Mouse (Mus musculus) left cerebral cortex, adult 18-20 months (tissue): ENCODE results near the gene Slc35g3. TPM values are rescaled to one million over a fixed set of nuclear protein-coding genes. Genes with fewer than 3 reads are reported as not detected.
"Not testable (repeated sequence)": the region's sequence is repeated elsewhere in the genome, so short reads cannot be mapped to it uniquely, and the experiment has no call there.

Experiments used
- DNase-seq, 2 experiments: peaks; one replicate each; pipeline ENCODE4 v3.0.0; 2021 to 2022; ENCODE audit warnings: low spot score in 2 of 2, mixed read lengths in 1 of 2
- total RNA-seq, 2 experiments: library from RNA; stranded (reverse); gene quantifications; 2 replicates each; pipeline ENCODE4 v1.2.3; 2021

Gene Slc35g3
- total RNA-seq, 2 experiments from 2014 or later, result not detected

DNA sequence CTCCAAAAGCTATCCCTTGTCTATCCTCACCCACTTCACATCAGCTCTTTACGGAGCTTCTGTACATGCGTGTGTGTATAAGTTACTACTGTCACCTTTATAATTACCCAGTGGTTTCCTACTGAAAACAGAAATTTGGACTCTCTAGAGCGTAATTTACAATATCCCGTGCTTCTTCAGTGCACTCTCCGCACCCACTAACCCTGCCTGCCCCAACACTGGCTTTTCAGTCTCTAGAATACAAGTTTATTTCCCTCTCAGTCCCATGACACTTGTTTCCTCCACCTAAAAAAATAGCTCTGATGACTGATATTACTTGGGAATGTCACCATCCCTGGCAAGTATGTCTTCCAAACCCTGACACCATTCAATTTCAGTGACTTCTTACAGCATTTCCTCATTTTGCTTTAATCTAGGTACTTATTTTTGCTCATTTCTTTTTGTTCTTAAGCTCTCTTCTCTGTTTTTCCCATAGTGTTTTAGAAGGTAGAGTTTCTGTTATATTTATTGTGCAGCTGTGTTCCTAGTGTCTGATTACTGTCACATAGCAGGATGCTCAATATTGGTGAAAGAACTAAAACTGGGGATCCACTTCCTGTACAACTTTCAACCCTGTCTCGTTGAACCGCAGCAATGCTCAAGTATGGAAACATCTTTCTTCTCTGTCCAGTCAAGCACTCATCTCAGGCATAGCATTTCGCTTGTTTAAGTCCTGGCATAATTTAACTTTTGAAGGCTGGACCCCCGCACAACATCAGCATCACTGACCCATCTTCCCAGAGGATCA is 4.3 kb downstream of the Slc35g3 start:
- DNase-seq, result no peak

DNA sequence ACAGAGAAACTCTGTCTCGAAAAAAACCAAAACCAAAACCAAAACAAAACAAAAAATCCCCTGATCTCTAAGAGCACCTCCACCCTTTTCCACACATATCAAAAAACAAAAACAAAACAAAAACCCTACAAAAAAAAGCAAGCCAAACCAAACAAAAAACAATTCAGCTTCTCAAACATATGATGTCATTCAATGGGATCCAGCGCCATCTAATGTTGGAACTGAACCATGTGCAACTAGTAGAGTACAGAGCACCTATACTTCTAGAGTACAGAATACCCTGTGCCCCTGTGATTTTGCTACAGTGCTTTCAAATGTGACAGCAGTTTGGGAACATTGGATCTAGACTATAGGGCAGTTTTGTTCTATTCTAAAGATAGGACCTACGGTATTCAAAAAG is 7.1 kb downstream of the Slc35g3 start:
- DNase-seq, result no peak

DNA sequence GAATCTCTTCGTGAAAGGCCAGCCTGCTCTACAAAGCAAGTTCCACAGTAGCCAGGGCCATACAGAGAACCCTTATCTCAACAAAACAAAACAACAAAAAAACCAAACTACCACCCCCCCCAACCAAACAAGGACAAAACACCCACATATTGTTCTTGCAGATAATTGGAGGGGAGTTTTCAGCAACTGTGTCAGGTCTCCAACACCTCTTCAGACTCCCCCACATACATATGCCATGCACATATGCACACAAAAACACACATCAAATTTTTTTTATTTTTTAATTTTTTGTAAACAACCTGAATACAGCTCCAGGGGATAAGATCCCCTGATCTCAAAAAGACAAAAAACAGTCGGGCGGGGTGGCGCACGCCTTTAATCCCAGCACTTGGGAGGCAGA is 7.5 kb downstream of the Slc35g3 start:
- no peak for DNase-seq

DNA sequence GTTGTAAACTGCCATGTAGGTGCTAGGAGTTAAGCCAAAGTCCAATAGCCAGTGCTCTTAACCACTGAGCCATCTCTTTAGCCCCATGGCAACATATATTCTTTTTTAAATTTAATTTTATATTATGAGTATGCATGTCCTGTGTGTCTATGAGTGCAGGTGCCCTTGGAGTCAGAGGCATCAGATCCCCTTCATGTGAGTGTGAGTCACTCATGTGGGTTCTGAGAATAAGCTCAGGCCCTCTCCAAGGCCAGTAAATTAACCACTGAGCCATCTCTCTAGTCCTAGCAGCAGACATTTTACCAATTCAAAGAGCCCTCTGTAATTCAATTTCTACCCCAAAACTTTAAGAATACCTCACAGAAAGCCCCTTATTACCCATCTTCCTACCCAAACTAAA is 9.1 kb downstream of the Slc35g3 start:
- no peak for DNase-seq

DNA sequence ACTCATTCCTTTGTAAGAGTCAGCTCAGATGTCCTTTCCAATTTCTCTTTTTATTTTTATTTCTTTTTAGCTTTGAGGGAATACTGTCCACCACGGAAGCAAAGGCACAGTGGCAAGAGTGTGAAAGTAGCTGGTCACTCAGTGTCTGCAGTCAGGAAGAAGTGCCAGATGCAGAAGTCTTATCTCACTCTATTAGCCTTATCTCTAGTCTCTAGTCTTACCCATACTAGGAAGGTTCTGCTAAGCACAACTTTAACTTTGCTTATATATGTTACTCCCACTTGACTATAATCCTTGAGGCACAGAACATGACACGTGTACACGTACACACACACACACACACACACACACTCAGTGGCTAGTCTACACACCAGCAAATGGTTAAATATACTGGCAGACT is 10.1 kb downstream of the Slc35g3 start:
- no peak for DNase-seq

DNA sequence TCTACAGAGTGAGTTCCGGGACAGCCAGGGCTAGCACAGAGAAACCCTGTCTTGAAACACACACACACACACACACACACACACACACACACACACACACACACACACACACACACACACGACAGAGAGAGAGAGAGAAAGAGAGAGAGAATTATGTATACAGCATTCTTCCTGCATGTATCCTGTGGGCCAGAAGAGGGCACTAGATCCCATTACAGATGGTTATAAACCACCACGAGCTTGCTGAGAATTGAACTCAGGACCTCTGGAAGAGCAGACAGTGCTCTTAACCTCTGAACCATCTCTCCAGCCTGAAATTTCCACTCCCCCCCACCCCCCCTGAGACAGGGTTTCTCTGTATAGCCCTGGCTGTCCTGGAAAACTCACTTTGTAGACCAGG is 30.4 kb downstream of the Slc35g3 start:
- DNase-seq, result not testable (repeated sequence)

DNA sequence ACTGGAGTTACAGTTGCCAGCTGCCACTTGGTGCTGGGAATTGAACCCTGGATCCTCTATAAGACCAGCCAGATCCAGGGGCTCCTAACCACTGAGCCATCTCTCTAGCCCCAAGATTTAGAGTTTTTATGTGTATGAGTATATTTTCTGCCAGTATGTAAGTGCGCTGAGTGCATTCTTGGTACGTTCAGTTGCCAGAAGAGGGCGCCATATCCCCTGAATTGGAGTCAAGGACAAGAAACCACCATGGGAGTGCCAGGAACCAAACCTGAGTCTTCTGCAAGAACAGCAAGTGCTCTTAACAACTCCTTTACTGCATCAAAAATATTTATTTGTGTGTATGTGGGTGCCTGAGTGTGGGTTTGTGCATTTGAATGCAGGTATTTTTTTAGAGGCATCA is 32.7 kb downstream of the Slc35g3 start:
- DNase-seq, result peak; percentile 15 to 41

DNA sequence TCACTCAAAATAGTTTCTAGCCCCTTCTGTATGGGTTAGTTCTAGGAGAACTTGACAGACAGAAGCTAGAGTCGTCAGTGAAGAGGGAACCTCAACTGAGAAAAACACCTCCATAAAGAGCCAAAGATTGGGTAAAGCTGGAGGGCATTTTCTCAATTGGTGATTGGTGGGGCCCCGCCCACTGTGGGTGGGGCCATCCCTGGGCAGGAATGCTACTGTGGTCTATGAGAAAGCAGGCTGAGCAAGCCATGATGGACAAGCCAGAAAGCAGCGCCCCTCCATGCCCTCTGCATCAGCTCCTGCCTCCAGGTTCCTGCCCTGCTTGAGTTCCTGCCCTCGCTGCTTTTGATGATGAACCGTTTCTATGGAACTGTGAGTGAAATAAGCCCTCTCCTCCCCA is 35.8 kb downstream of the Slc35g3 start:
- DNase-seq, result no peak

DNA sequence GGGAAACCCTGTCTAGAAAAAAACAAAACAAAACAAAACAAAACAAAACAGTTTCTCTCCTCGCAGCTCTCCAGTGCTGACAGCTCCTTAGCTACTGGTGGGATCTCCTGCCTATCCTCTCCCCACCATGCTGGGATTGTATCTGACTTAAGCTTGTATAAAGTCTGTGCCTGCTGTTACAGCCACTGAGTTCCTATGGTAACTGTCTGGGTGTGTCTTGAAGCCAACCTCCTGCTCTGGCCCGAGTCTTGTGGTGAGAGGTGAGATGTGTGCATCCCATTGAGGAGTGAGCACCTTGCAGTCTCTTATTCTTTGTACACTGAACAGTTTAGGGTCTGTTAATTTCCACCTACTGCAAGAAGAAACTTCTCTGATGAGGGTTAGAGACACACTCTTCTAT is 38.7 kb downstream of the Slc35g3 start:
- no peak for DNase-seq

DNA sequence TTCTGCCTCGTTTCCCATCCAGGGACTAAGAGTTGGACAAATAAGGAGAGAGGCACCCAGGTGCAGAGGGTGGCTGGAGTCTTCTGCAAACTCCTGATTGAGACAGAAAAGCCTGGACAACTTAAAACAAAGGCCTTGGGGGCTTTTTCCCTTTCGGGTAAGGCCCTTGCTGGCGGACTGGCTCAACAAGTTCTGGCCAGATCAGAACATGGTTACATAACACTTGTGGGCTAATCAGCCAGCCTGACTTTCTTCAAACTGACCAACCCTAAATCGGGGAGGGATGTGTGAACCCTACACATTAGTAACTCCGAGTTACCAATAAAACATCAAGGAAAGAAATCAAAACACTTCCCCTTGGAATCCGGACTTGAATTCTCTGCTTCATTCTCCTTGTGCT is 40.9 kb downstream of the Slc35g3 start:
- DNase-seq, result no peak

DNA sequence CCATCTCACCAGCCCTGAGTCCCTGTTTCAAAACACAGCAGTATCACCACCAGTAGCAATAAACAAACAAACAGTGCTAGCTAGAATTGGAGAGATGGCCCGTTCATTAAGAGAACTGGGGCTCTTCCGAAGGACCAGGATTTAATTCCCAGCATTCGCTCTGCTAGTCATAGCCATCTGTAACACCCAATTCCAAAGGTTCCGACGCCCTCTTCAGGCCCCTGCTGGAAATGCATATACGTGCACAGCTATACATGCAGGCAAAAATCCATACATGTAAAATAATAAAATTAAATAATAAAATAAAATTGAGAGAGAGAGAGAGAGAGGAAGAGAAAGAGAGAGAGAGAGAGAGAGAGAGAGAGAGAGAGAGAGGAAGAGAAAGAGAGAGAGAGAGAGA is 42.3 kb downstream of the Slc35g3 start:
- no peak for DNase-seq

DNA sequence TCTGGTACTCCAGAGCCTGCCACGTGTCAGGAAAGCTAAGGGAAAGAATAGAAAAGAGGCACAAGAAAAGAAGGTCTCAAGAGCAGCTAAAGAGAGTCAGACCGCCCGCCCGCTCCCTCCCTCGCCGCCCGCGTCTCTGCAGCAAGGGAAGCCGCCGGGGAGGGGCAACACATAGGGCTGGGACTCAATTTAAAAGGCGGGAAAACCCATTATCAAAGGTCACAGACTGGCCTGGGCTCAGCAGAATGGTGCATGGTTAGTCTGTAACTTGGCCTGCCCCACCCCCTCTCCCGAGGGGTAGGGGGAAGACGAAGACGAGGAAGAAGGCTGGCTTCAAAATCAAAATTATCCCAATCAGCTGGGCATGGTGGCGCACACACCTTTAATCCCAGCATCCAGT is 43.1 kb downstream of the Slc35g3 start:
- DNase-seq, result no peak

DNA sequence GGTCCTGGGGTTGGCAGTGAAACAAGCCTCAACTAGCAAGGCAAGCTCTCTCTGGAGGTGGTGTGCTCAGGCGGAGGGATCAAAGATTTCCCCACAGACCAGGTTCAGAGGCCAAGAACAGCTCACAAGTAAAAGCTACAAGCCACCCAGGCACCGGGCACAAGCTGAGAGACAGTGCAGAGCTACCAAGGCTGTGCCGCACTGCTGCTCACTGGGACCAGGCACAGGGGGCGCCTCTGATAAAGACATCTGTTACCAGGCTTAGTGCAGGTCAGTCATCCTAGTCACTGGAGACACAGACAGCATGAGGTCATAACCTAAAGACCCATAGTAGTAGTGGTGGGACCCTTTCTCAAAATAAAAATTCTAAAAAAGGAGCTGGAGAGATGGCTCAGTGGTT is 44.8 kb downstream of the Slc35g3 start:
- DNase-seq, result no peak

DNA sequence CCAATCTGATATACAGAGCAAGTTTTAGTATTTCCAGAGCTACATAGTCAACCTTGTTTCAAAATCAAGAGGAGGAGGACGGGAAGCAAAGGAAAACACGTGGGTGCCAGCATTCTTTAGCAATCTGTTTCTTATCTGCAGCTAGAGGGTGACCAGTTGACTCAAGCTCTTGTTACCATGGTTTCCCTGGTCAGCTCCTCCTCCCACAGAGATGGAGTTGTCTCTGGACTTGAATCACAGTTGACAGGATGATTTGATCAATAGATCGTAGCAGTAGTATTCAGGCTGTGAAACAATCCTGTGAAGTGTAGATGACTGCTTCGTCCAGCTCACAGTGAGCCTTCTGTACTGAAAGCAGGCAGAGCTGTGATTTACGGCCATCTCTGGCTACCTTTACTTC is 45.8 kb downstream of the Slc35g3 start:
- DNase-seq, result no peak

DNA sequence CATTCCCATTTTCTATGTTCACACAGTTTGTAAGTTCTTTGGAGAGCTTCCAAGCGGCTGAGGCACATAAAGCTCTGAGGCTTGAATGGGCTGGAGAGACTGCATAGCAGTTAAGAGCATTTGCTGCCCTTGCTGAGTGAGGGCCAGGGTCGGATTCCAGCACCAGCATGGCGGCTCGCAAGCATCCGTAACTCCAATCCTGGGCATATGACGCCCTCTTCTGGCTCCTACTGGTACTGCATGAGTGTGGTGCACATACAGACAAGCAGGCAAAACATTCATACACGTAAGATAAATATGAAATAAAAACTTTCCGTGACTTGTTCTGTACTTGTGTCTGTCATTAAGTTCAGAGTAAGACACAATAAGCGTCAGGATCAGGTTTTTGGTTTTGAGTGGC is 46.3 kb downstream of the Slc35g3 start:
- no peak for DNase-seq

DNA sequence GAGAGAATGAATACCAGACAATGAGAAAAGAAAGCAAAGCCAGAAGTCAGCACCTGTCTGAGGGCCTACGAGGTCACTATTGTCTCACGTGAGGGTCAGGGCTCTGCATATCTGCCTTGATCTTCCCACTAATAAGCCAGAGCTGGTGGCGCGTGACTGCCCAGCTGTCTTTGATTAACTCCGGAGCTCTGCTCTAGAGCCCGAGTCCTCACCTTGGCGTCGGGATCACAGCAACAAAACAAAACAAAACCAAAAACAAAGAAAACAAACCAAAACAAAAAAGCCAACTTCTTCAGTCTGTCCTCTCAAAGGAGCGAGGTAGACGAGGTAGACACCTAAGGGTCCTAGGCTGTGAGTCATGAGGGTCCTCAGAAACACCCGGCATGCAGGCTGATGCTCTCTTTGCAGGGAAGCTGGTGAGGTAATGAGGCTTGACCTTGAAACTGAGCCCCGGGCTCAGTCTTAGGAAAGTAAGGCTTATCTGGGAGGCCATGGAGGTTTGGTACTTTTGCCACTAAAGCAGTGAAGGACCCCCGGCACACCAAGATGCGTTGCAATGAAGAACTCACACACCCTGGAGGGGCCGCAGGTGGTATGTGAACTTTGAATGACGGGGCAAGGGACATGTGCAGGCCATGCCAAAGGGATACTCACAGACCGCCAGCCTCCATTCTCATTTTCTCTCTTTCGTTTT is 47.0 kb downstream of the Slc35g3 start:
- DNase-seq, result no peak

DNA sequence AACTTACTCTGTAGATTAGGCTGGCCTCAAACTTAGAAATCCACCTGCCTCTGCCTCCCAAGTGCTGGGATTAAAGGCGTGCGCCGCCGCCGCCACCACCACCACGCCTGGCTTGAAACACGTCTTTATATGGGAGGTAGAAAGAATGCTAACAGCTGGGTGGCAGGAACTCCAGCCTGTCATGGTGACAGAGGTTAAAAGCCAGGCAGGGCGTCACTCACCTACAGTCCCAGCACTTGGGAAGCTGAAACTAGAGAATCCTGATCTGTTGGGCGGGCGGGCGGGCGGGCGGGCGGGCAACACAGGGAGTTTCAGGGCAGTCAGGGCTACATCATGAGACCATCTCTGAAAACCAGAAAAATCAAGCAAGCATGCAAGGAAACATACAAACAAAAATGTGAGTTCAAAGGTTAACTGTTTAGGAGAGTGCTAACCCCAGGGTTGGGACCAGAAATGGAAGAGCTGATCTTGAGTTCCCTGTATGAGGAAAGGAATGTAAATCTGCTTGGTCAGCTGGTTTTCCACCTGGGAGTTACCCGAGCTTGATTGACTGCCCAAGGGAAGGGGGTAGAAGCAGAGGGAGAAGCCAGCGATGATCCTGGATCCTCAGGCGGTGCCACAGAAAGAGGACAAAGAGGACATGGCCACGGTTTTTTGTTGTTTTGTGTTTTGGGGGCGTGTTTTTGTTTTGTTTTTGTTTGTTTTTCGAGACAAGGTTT is 48.7 kb downstream of the Slc35g3 start:
- no peak for DNase-seq

DNA sequence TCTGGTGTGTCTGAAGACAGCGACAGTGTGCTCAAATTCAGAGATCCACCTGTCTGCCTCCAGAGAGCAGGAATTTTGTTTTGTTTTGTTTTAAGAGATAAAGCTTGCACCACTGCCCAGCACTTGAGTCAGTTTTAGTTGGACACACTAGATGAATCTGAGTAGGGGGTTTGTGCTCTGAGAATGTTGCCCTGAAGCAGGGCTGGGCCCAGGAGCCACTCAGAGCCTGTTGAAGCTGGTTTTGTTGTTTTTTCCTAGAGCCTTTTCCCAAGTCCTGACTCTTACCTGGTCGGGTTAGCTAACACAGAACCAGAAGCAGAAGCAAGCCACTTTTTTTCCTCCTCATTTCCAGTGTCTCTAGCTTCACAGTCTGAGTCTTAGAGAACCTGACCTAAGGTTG is 50.7 kb downstream of the Slc35g3 start:
- DNase-seq, result no peak

DNA sequence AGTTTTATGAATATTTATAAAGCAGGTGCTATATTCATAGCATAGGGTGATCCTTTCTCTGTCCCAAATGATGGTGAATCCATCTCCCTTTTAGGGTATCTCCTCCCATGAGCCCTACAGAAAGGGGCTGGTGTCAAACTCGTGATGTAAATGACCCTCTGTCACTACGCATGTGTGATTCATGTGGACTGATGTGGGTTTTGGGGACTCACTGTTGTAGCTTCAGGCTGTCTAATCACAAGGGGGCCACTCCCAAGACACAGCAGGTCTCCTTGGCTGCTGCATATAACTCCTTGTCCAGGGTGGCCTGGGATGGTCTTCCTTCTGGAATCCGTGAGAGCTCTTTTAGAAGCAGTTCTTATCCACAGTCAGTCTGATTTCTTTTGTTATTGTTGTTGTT is 51.3 kb downstream of the Slc35g3 start:
- no peak for DNase-seq
